Mouse (Mus musculus): ENCODE data around the gene Il17a. TPM values are rescaled to one million over a fixed set of nuclear protein-coding genes. Genes with fewer than 3 reads are reported as not detected.

The Il17a gene
- polyA plus RNA-seq, 1 experiment = not detected

- no peak for DNase-seq
- no peak overlapping the region for H3K4me3 ChIP-seq (replicated peaks; ENCODE audit: insufficient read depth, low read depth, low read length)
- no peak overlapping the region for H3K27ac ChIP-seq (ENCODE audit: insufficient read depth, low read length)
- no peaks in the 10 kb centered on the region for H3K27me3 ChIP-seq (ENCODE audit: control insufficient read depth, insufficient read depth, low read length)
- H3K4me1 ChIP-seq (ENCODE audit: control insufficient read depth, insufficient read depth, low read length) = no peaks in the 10 kb centered on the region
- WGBS = 93% methylated on average over 6 of the region's 6 CpGs
- TF ChIP-seq CTCF (IDR thresholded peaks at IDR 0.05; ENCODE audit: borderline replicate concordance, insufficient read depth, low read depth, low read length) = no peak
- no peak for TF ChIP-seq POLR2A (IDR thresholded peaks at IDR 0.05; ENCODE audit: borderline replicate concordance, insufficient read depth, low read length)
Measured at GRCm38 (mm10) chr1:20693634-20694313, 36.9 kb upstream of the Il17a start.

- no peak overlapping the region for H3K4me3 ChIP-seq (replicated peaks; ENCODE audit: insufficient read depth, low read depth, low read length)
- peak; percentile 35; the same call in 1 of the 2 replicates for TF ChIP-seq CTCF (IDR thresholded peaks at IDR 0.05; ENCODE audit: borderline replicate concordance, insufficient read depth, low read depth, low read length)
- no peak for TF ChIP-seq POLR2A (IDR thresholded peaks at IDR 0.05; ENCODE audit: borderline replicate concordance, insufficient read depth, low read length)
- H3K27me3 ChIP-seq (ENCODE audit: control insufficient read depth, insufficient read depth, low read length) = no peaks in the 10 kb centered on the region
- H3K4me1 ChIP-seq (ENCODE audit: control insufficient read depth, insufficient read depth, low read length) = no peaks in the 10 kb centered on the region
- 70% methylated on average over 3 of the region's 3 CpGs for WGBS
- DNase-seq = peak in 1 of 2 experiments; percentile 15
- no peak overlapping the region for H3K27ac ChIP-seq (ENCODE audit: insufficient read depth, low read length)
Measured at GRCm38 (mm10) chr1:20700011-20700410, 30.7 kb upstream of the Il17a start.

DNA sequence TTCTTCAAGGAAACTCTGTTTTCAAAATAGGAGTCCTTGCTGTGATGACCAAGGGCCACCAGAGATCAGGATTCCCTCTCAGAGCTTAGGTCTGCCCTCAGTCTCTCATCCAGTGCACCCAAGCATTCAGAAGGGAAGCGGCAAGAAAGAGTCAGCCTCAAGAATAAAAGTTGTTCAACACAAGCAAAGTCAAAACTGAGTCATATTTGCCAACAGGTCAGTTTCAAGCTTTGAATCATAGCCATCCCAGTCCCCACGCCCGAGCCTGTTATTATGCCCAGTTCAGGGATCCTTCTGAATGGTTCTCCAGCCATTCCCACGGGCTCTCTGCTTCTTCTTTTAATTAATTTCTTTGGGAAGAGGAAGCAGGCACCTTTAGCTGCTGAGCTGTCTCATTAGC, 5.9 kb downstream of the Il17a start:
- Histone ChIP-seq H3K27me3 (ENCODE audit: control insufficient read depth, insufficient read depth, low read length) (no peaks in the 10 kb centered on the region), H3K4me1 (ENCODE audit: control insufficient read depth, insufficient read depth, low read length) (no peaks in the 10 kb centered on the region), H3K4me3 (replicated peaks; ENCODE audit: insufficient read depth, low read depth, low read length) (no peak overlapping the region), H3K27ac (ENCODE audit: insufficient read depth, low read length) (no peak overlapping the region)
- 80% methylated on average over 4 of the region's 4 CpGs for WGBS
- TF ChIP-seq POLR2A (IDR thresholded peaks at IDR 0.05; ENCODE audit: borderline replicate concordance, insufficient read depth, low read length) (no peak), CTCF (IDR thresholded peaks at IDR 0.05; ENCODE audit: borderline replicate concordance, insufficient read depth, low read depth, low read length) (no peak)
- DNase-seq = no peak

DNA sequence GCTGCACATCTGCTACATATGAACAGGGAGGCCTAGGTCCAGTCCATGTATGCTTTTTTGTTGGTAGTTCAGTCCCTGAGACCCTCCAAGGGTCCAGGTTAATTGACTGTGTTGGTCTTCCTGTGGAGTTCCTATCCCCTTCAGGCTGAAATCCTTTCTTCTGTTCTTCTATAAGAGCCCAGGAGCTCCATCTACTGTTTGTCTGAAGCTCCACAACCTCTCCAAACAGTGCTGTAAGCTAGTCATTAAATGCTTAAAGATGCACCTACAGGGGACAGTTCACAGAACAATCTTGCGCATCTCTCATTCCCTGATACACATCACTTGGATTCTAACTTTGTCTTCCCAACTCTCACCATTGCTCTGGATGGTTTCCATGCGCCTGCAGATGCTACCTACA, 7.8 kb downstream of the Il17a start:
- 93% methylated on average over 2 of the region's 2 CpGs for WGBS

GRCm38 (mm10) chr1:20740496-20740998, 9.8 kb downstream of the Il17a start:
- WGBS = 83% methylated on average over 3 of the region's 3 CpGs
- no peak overlapping the region for H3K4me3 ChIP-seq (replicated peaks; ENCODE audit: insufficient read depth, low read depth, low read length)
- DNase-seq = no peak
- H3K4me1 ChIP-seq (ENCODE audit: control insufficient read depth, insufficient read depth, low read length) = no peaks in the 10 kb centered on the region
- no peaks in the 10 kb centered on the region for H3K27me3 ChIP-seq (ENCODE audit: control insufficient read depth, insufficient read depth, low read length)
- H3K27ac ChIP-seq (ENCODE audit: insufficient read depth, low read length) = no peak overlapping the region
- no peak for TF ChIP-seq CTCF (IDR thresholded peaks at IDR 0.05; ENCODE audit: borderline replicate concordance, insufficient read depth, low read depth, low read length)
- no peak for TF ChIP-seq POLR2A (IDR thresholded peaks at IDR 0.05; ENCODE audit: borderline replicate concordance, insufficient read depth, low read length)

More for the DNA sequence above, 7.8 kb downstream of the Il17a start:
- no peak for TF ChIP-seq POLR2A (IDR thresholded peaks at IDR 0.05; ENCODE audit: borderline replicate concordance, insufficient read depth, low read length)
- no peak for TF ChIP-seq CTCF (IDR thresholded peaks at IDR 0.05; ENCODE audit: borderline replicate concordance, insufficient read depth, low read depth, low read length)
- H3K4me3 ChIP-seq (replicated peaks; ENCODE audit: insufficient read depth, low read depth, low read length) = no peak overlapping the region
- no peak overlapping the region for H3K27ac ChIP-seq (ENCODE audit: insufficient read depth, low read length)
- DNase-seq = no peak
- no peaks in the 10 kb centered on the region for H3K27me3 ChIP-seq (ENCODE audit: control insufficient read depth, insufficient read depth, low read length)
- no peaks in the 10 kb centered on the region for H3K4me1 ChIP-seq (ENCODE audit: control insufficient read depth, insufficient read depth, low read length)

GRCm38 (mm10) chr1:20754439-20754838, 23.7 kb downstream of the Il17a start:
- no peaks in the 10 kb centered on the region for H3K27me3 ChIP-seq (ENCODE audit: control insufficient read depth, insufficient read depth, low read length)
- no peak overlapping the region for H3K27ac ChIP-seq (ENCODE audit: insufficient read depth, low read length)
- WGBS = 88% methylated on average over 10 of the region's 10 CpGs
- no peak for TF ChIP-seq CTCF (IDR thresholded peaks at IDR 0.05; ENCODE audit: borderline replicate concordance, insufficient read depth, low read depth, low read length)
- no peak for TF ChIP-seq POLR2A (IDR thresholded peaks at IDR 0.05; ENCODE audit: borderline replicate concordance, insufficient read depth, low read length)
- DNase-seq = no peak
- H3K4me1 ChIP-seq (ENCODE audit: control insufficient read depth, insufficient read depth, low read length) = no peaks in the 10 kb centered on the region
- H3K4me3 ChIP-seq (replicated peaks; ENCODE audit: insufficient read depth, low read depth, low read length) = no peak overlapping the region

DNA sequence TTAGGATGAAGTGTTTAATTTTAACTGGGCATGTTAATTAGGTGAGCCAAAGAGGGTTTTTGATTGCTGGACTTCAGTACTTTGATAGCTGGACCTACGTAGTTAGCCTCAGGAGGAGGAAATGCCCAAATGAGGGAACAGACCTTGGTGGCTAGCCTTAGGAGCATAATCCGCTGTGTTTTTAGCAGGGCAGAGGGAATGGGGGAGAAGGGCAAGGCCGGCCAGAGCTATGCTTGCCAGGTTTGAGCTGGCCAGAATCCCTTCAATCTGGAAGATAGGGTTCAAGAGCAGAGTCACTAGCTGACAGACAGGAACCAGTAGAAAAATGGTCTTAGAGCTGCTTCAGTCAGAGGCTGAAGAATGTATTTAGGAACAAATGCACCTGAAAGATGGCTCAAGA, 26.9 kb downstream of the Il17a start:
- WGBS = 73% methylated on average over 3 of the region's 3 CpGs
- H3K27me3 ChIP-seq (ENCODE audit: control insufficient read depth, insufficient read depth, low read length) = no peaks in the 10 kb centered on the region
- DNase-seq = no peak

DNA sequence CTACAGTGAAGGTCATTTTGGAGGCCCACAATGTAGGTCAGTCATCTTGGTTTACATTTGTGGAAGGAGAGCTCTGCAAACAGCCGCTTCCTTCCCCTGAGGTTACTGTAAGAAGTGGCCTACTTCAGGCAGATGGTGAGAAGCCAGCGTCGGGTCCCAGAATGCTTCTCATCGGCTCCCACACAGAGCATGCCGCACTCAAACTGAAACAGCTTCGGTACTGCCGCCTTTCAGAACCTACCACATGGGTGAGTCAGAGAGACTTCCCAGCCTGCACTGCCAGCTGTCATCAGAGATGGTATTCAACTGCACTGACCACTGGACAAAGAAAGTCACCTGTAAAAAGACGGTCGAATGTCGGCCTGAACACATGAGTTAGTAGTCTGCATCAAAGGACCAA, 29.1 kb downstream of the Il17a start:
- peak in 1 of 2 experiments; percentile 10 for DNase-seq
- Histone ChIP-seq H3K4me3 (replicated peaks; ENCODE audit: insufficient read depth, low read depth, low read length) (no peak overlapping the region), H3K27ac (ENCODE audit: insufficient read depth, low read length) (no peak overlapping the region), H3K4me1 (ENCODE audit: control insufficient read depth, insufficient read depth, low read length) (no peaks in the 10 kb centered on the region), H3K27me3 (ENCODE audit: control insufficient read depth, insufficient read depth, low read length) (no peaks in the 10 kb centered on the region)
- no peak for TF ChIP-seq POLR2A (IDR thresholded peaks at IDR 0.05; ENCODE audit: borderline replicate concordance, insufficient read depth, low read length)
- TF ChIP-seq CTCF (IDR thresholded peaks at IDR 0.05; ENCODE audit: borderline replicate concordance, insufficient read depth, low read depth, low read length) = no peak
- WGBS = 82% methylated on average over 10 of the region's 10 CpGs

More for the DNA sequence above, 26.9 kb downstream of the Il17a start:
- Histone ChIP-seq H3K27ac (ENCODE audit: insufficient read depth, low read length) (no peak overlapping the region), H3K4me3 (replicated peaks; ENCODE audit: insufficient read depth, low read depth, low read length) (no peak overlapping the region), H3K4me1 (ENCODE audit: control insufficient read depth, insufficient read depth, low read length) (no peaks in the 10 kb centered on the region)
- TF ChIP-seq POLR2A (IDR thresholded peaks at IDR 0.05; ENCODE audit: borderline replicate concordance, insufficient read depth, low read length) = no peak
- TF ChIP-seq CTCF (IDR thresholded peaks at IDR 0.05; ENCODE audit: borderline replicate concordance, insufficient read depth, low read depth, low read length) = no peak

All from cerebellum, adult 2 months (tissue).